Mouse (Mus musculus) CH12F3 (cell line): ENCODE data around the gene Wwc2.

Source experiments
- in situ Hi-C: fragments of 300-500 bp; cut with MboI; formaldehyde crosslinking; loops from 2 replicates; pipeline ENCODE4 v1.14.3; 2020; ENCODE audit warnings: low sequenced_read_pairs

Gene Wwc2

GRCm38 (mm10) chr8:47909681-47910080, 81.0 kb downstream of the Wwc2 start:
- in situ Hi-C loops = no loop called here

DNA sequence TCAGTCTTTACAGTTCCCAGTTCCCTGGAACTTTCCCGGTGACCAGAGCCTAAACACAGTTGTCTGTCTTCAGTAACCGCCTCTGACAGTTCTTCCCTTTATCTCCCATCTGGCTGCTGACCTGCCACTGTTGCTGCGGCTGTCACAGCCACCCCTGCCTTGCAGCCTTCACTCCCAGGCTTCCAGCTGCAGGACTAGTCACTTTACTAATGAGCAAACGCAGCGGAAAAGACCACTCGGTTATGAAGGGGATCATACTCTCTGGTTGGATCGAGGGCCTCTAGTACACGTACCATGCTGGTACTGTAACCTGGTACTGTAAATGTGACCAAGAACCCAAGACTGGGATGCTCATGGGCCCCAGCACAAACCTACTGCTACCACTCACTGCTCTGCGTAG, 83.7 kb downstream of the Wwc2 start:
- in situ Hi-C loops = no loop called here

DNA sequence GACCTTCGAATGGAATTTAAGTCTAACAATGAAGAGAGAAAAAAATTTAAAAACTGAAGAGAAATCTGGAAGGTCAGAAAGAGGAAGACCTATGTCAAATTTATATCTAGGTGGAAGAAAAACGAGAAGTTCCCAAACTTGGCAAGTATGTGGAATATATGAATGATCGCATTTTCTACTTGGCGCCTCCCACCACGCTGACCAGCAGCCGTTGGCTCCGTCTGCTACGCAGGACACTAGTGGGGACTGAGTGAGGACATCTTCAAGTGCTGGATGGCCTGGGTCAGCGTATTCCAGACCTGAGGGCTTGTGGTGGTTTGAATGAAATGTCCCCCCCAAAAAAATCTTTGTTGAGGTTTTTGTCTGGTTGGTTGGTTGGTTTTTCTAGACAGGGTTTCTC, 84.6 kb downstream of the Wwc2 start:
- in situ Hi-C loops = no loop called here

- in situ Hi-C loops = no loop called here
Observed at GRCm38 (mm10) chr8:47905256-47905655, 85.5 kb downstream of the Wwc2 start.

- in situ Hi-C loops = no loop called here
Observed at GRCm38 (mm10) chr8:47904004-47904403, 86.7 kb downstream of the Wwc2 start.

- in situ Hi-C loops = no loop called here
Observed at GRCm38 (mm10) chr8:47902704-47903103, 88.0 kb downstream of the Wwc2 start.

GRCm38 (mm10) chr8:47900361-47900760, 90.4 kb downstream of the Wwc2 start:
- in situ Hi-C loops = no loop called here

DNA sequence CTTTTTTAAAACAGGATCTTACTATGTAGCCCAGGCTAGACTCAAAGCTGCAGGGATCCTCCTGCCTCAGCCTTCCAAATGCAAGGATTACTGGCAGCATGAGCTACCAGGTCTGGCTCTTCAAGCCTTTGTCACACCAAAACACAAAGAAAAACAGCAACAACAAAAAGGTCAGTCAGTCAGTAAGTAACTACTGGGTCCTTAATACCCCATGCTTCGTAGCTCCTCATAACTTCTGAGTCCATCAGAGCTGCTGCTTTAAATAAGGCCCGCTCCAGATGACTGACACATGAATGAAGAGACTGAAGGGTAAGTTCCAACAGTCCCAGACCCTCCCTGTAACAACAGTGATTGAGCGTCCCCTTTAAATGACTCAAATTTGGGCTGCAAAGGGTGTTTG, 90.8 kb downstream of the Wwc2 start:
- in situ Hi-C loops = no loop called here

GRCm38 (mm10) chr8:47892419-47892818, 98.3 kb downstream of the Wwc2 start:
- in situ Hi-C loops = no loop called here

DNA sequence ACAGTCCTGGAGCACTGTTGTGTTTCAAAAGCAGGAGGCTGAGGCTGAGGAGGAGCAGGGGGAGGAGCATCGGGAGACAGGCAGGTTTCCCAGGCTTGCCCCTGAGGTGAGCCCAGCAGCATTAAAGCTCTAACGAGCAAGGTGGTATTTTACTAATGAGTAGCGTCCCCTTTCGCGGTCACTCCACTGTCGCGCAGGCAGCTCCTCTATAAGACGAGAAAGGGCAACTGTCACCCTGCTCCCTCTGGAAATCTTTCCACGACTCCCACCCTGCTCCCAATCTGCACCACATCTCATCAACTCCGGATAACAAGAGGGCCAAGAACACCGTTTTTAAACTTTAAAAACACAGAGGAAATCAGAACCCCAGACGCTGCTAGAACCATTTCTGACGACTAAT, 99.1 kb downstream of the Wwc2 start:
- in situ Hi-C loops = no loop called here

DNA sequence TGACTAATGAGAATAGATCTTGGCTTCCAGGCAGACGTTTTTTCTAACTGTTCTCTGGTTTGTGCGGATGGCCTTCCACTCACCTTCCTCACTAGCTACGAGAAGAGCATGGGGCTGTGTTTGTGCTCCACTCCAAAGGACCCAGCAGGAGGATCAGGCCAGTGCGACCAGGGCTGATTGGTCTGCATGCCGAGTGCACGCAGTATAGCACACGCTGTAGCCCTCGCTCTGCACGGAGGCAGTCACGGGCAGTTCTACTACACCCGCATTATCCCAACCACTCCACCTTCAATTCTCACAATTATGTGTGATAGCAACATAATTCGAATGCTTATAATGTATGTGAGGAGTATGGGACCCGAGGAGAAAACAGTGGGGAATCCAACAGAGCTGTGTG, 99.9 kb downstream of the Wwc2 start:
- in situ Hi-C loops = no loop called here

DNA sequence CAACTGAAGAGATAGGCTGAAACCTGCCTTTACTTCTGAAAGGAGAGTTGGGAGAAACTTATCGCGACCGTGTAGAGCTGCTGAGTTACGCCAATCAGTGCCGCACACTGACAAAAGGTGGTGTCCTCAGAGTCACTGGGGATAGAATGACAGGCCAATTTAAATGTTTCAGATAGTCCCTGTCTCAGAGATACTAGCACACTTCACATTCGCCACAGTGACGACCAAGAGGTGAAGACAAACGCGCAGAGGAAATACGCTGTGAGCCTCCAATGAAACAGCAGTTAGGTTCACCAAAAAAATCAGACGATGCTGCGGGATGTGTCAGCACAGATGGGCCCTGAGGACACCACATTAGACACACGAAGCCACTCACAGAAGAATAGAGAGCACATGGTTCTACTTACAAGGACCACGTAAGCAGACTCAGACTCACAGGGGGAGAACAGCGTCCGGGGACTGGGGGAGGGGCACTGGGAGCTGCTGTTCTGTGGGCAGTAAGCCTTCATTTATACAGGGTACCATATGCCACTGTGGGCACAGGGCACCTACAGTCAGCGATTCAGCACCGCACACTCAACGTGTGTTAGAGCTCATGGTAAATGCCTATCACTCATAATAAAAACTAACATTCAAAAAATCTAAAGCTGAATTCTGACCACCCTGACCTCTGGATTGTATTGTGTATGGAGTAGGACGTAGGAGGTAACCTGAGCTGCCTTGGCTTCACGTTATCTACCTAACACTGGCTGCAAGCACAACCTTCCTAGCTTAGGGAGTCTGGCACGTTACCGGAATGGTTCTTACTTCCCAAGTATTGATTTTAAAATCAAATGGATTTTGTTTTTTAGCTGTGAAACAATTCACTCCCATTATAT, 100.5 kb downstream of the Wwc2 start:
- in situ Hi-C loops = no loop called here

GRCm38 (mm10) chr8:47888841-47889570, 101.7 kb downstream of the Wwc2 start:
- in situ Hi-C loops = no loop called here

- in situ Hi-C loops = no loop called here
Observed at GRCm38 (mm10) chr8:47884306-47884705, 106.4 kb downstream of the Wwc2 start.

- in situ Hi-C loops = no loop called here
Observed at GRCm38 (mm10) chr8:47883739-47884138, 107.0 kb downstream of the Wwc2 start.

DNA sequence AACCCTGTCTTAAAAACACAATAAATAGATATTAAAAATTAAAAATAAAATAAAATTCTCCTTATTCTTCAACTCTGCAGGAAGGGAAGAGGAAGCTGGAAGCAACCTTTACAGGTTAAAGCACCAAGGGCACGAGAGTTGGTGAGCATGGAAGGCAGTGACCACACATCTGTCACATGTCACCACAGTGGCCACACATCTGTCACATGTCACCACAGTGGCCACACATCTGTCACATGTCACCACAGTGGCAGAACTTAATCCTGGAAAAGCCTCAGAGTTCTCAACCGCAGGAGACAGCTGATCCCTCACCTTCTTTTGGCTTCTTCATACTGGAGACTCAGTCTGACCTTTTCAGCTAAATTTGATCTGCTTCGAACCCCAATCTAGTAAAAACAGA, 112.2 kb downstream of the Wwc2 start:
- in situ Hi-C loops = loop anchor here (10.0 kb wide), 1 partner anchor 136 kb away; no protein-coding TSS in a partner anchor

DNA sequence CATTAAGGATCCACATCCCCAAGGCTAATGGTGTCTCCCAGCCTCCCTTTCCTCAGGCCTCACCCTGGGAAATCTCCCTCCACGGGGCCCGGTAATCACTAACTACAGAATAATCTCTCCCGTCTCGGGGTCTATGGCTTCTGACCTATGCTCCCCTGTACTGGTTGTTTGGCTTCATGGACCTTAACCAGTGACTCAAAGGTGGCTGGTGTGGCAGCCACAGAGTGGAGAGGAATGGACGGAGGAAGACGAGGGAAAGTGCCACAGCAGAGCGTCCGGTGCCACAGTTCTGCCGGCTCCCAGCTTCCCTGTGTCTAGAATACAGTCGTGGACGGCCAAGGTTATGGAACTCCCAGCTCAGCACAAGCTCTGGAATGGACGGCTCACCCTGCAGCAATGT, 114.9 kb downstream of the Wwc2 start:
- in situ Hi-C loops = loop anchor here (10.0 kb wide), 1 partner anchor 139 kb away; no protein-coding TSS in a partner anchor

DNA sequence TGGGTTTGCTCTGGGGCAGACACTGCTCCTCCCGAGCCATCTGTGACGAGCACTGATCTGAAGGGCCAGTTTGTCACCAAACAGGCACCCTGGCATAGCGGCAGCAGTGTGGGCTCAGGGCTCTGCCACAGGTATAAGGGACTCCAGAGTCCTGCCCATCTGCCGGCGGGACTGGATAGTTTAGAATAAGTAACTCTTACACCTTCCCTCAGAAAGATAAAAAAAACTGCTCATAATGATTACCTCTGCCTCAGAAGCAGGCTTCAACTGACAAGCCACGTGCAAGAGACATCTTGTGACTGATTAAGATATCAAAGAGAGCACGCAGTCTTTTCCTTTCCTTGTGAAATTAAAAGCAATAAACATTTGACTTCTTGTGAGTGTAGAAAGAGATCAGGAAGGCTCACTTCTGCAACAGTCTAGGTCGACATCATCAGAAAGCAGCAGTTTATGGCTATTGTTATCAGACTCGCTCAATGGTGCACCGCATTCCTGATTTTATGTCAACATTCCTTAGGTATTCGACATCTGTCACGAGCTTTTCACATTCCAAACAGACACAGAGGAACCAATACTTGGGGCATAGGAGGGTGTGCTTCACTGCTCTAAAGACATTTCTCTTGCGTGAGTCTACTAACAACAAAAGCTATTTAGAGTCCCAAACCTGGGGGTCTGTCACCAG, 116.1 kb downstream of the Wwc2 start:
- in situ Hi-C loops = loop anchor here (10.0 kb wide), 1 partner anchor 140 kb away; no protein-coding TSS in a partner anchor

- in situ Hi-C loops = loop anchor here (10.0 kb wide), 1 partner anchor 142 kb away; no protein-coding TSS in a partner anchor
Observed at GRCm38 (mm10) chr8:47872361-47873107, 118.2 kb downstream of the Wwc2 start.

GRCm38 (mm10) chr8:47867067-47867466, 123.7 kb downstream of the Wwc2 start:
- in situ Hi-C loops = no loop called here

- in situ Hi-C loops = no loop called here
Observed at GRCm38 (mm10) chr8:47866568-47866967, 124.2 kb downstream of the Wwc2 start.
